Mouse (Mus musculus): Measurements from ENCODE around the gene Sh2b3. TPM values are rescaled to one million over a fixed set of nuclear protein-coding genes. Genes with fewer than 3 reads are reported as not detected.

The Sh2b3 gene
- polyA plus RNA-seq, 2 experiments: 5.4 to 7.2 TPM

- H3K4me1 ChIP-seq (replicated peaks; ENCODE audit: control insufficient read depth in 2 of 2, insufficient read depth in 2 of 2, low read length in 1 of 2): peaks cover 0 to 4% of the 10 kb centered on the region in 2 experiments; a peak in 1 of 4 replicates
- H3K9ac ChIP-seq (replicated peaks): no peak overlapping the region
- peaks cover 43% of the 10 kb centered on the region for H3K36me3 ChIP-seq (replicated peaks; ENCODE audit: control insufficient read depth, insufficient read depth, low read depth)
- 79% methylated on average over 4 of the region's 4 CpGs for WGBS (ENCODE audit: insufficient replicate concordance)
- H3K4me3 ChIP-seq (ENCODE audit: insufficient read depth in 1 of 2, low read depth in 2 of 2, low read length in 2 of 2): no peak overlapping the region
- no peaks in the 10 kb centered on the region for H3K27me3 ChIP-seq (ENCODE audit: control insufficient read depth, insufficient read depth, low read length)
- no peak for DNase-seq (ENCODE audit: low read depth in 3 of 3, low spot score in 3 of 3)
- H3K9me3 ChIP-seq (ENCODE audit: control insufficient read depth, low read length): no peaks in the 10 kb centered on the region
- no peak for TF ChIP-seq EP300 (IDR thresholded peaks at IDR 0.05; ENCODE audit: low read depth)
- TF ChIP-seq CTCF (IDR thresholded peaks at IDR 0.05; ENCODE audit: low read depth): no peak
- no peak for ATAC-seq (ENCODE audit: insufficient read depth)
- no peak overlapping the region for H3K27ac ChIP-seq
- H3K4me2 ChIP-seq (ENCODE audit: low read depth): no peak overlapping the region
Observed at GRCm38 (mm10) chr5:121818862-121819261, 18.6 kb downstream of the Sh2b3 start.

GRCm38 (mm10) chr5:121818401-121818800, 19.0 kb downstream of the Sh2b3 start:
- H3K9me3 ChIP-seq (ENCODE audit: control insufficient read depth, low read length): no peaks in the 10 kb centered on the region
- H3K4me1 ChIP-seq (replicated peaks; ENCODE audit: control insufficient read depth in 2 of 2, insufficient read depth in 2 of 2, low read length in 1 of 2): no peaks in the 10 kb centered on the region; a peak in 1 of 4 replicates
- WGBS (ENCODE audit: insufficient replicate concordance): 87% methylated on average over 7 of the region's 7 CpGs
- DNase-seq (ENCODE audit: low read depth in 3 of 3, low spot score in 3 of 3): no peak
- no peak overlapping the region for H3K9ac ChIP-seq (replicated peaks)
- no peak overlapping the region for H3K4me3 ChIP-seq (ENCODE audit: insufficient read depth in 1 of 2, low read depth in 2 of 2, low read length in 2 of 2)
- TF ChIP-seq CTCF (IDR thresholded peaks at IDR 0.05; ENCODE audit: low read depth) (no peak), EP300 (IDR thresholded peaks at IDR 0.05; ENCODE audit: low read depth) (no peak)
- H3K4me2 ChIP-seq (ENCODE audit: low read depth): no peak overlapping the region
- no peak overlapping the region for H3K27ac ChIP-seq
- H3K27me3 ChIP-seq (ENCODE audit: control insufficient read depth, insufficient read depth, low read length): no peaks in the 10 kb centered on the region
- H3K36me3 ChIP-seq (replicated peaks; ENCODE audit: control insufficient read depth, insufficient read depth, low read depth): peaks cover 48% of the 10 kb centered on the region
- no peak for ATAC-seq (ENCODE audit: insufficient read depth)

- Histone ChIP-seq H3K9me3 (ENCODE audit: control insufficient read depth, low read length) (no peaks in the 10 kb centered on the region), H3K4me3 (ENCODE audit: insufficient read depth in 1 of 2, low read depth in 2 of 2, low read length in 2 of 2) (no peak overlapping the region), H3K9ac (replicated peaks) (no peak overlapping the region), H3K36me3 (replicated peaks; ENCODE audit: control insufficient read depth, insufficient read depth, low read depth) (peaks cover 55% of the 10 kb centered on the region), H3K27ac (no peak overlapping the region), H3K27me3 (ENCODE audit: control insufficient read depth, insufficient read depth, low read length) (no peaks in the 10 kb centered on the region), H3K4me2 (ENCODE audit: low read depth) (no peak overlapping the region), H3K4me1 (replicated peaks; ENCODE audit: control insufficient read depth in 2 of 2, insufficient read depth in 2 of 2, low read length in 1 of 2) (no peaks in the 10 kb centered on the region; a peak in 1 of 4 replicates)
- TF ChIP-seq CTCF (IDR thresholded peaks at IDR 0.05; ENCODE audit: low read depth): no peak
- no peak for TF ChIP-seq EP300 (IDR thresholded peaks at IDR 0.05; ENCODE audit: low read depth)
- ATAC-seq (ENCODE audit: insufficient read depth) (no peak), DNase-seq (ENCODE audit: low read depth in 3 of 3, low spot score in 3 of 3) (no peak)
- 81% methylated on average over 9 of the region's 9 CpGs for WGBS (ENCODE audit: insufficient replicate concordance)
Observed at GRCm38 (mm10) chr5:121817551-121817950, 19.9 kb downstream of the Sh2b3 start.

GRCm38 (mm10) chr5:121816611-121817010, 20.8 kb downstream of the Sh2b3 start:
- Histone ChIP-seq H3K9ac (replicated peaks) (no peak overlapping the region), H3K27ac (no peak overlapping the region), H3K4me3 (ENCODE audit: insufficient read depth in 1 of 2, low read depth in 2 of 2, low read length in 2 of 2) (no peak overlapping the region)

GRCm38 (mm10) chr5:121815867-121816380, 21.5 kb downstream of the Sh2b3 start:
- 68% methylated on average over 8 of the region's 8 CpGs for WGBS (ENCODE audit: insufficient replicate concordance)
- H3K36me3 ChIP-seq (replicated peaks; ENCODE audit: control insufficient read depth, insufficient read depth, low read depth): peaks cover 64% of the 10 kb centered on the region
- ATAC-seq (ENCODE audit: insufficient read depth): no peak

More at GRCm38 (mm10) chr5:121816611-121817010, 20.8 kb downstream of the Sh2b3 start:
- Histone ChIP-seq H3K4me2 (ENCODE audit: low read depth) (no peak overlapping the region), H3K4me1 (replicated peaks; ENCODE audit: control insufficient read depth in 2 of 2, insufficient read depth in 2 of 2, low read length in 1 of 2) (no peaks in the 10 kb centered on the region; a peak in 1 of 4 replicates), H3K36me3 (replicated peaks; ENCODE audit: control insufficient read depth, insufficient read depth, low read depth) (peaks cover 58% of the 10 kb centered on the region), H3K27me3 (ENCODE audit: control insufficient read depth, insufficient read depth, low read length) (no peaks in the 10 kb centered on the region), H3K9me3 (ENCODE audit: control insufficient read depth, low read length) (no peaks in the 10 kb centered on the region)
- TF ChIP-seq EP300 (IDR thresholded peaks at IDR 0.05; ENCODE audit: low read depth) (no peak), CTCF (IDR thresholded peaks at IDR 0.05; ENCODE audit: low read depth) (no peak)
- ATAC-seq (ENCODE audit: insufficient read depth) (no peak), DNase-seq (ENCODE audit: low read depth in 3 of 3, low spot score in 3 of 3) (no peak)
- WGBS (ENCODE audit: insufficient replicate concordance): 87% methylated on average over 2 of the region's 2 CpGs

More at GRCm38 (mm10) chr5:121815867-121816380, 21.5 kb downstream of the Sh2b3 start:
- Histone ChIP-seq H3K27me3 (ENCODE audit: control insufficient read depth, insufficient read depth, low read length) (no peaks in the 10 kb centered on the region), H3K9ac (replicated peaks) (no peak overlapping the region), H3K4me2 (ENCODE audit: low read depth) (no peak overlapping the region), H3K4me1 (replicated peaks; ENCODE audit: control insufficient read depth in 2 of 2, insufficient read depth in 2 of 2, low read length in 1 of 2) (peaks cover 0 to 2% of the 10 kb centered on the region in 2 experiments; a peak in 1 of 4 replicates), H3K27ac (no peak overlapping the region), H3K4me3 (ENCODE audit: insufficient read depth in 1 of 2, low read depth in 2 of 2, low read length in 2 of 2) (no peak overlapping the region), H3K9me3 (ENCODE audit: control insufficient read depth, low read length) (no peaks in the 10 kb centered on the region)
- TF ChIP-seq EP300 (IDR thresholded peaks at IDR 0.05; ENCODE audit: low read depth): no peak
- TF ChIP-seq CTCF (IDR thresholded peaks at IDR 0.05; ENCODE audit: low read depth): no peak
- no peak for DNase-seq (ENCODE audit: low read depth in 3 of 3, low spot score in 3 of 3)

Data from liver, embryonic 14.5 days (tissue).